Mouse (Mus musculus): ENCODE data around the gene Slc25a21. TPM values are rescaled to one million over a fixed set of nuclear protein-coding genes. Genes with fewer than 3 reads are reported as not detected.

The Slc25a21 gene
- polyA plus RNA-seq, 1 experiment from 2014 or later, result 1.2 TPM

GRCm38 (mm10) chr12:57201901-57202300, 4.6 kb upstream of the Slc25a21 start:
- ATAC-seq (ENCODE audit: low FRiP score, low TSS enrichment) (no peak), DNase-seq (ENCODE audit: low spot score) (no peak)
- H3K9me3 ChIP-seq (ENCODE audit: control insufficient read depth, low read length), result no peaks in the 10 kb centered on the region
- no peak for TF ChIP-seq CTCF (IDR thresholded peaks at IDR 0.05; ENCODE audit: low read depth)
- H3K9ac ChIP-seq (ENCODE audit: low read length), result no peak overlapping the region
- no peaks in the 10 kb centered on the region for H3K27me3 ChIP-seq (ENCODE audit: control insufficient read depth, insufficient read depth, low read length)
- no peak overlapping the region for H3K27ac ChIP-seq (replicated peaks)
- WGBS, result 92% methylated on average over 3 of the region's 3 CpGs
- no peak overlapping the region for H3K4me2 ChIP-seq (replicated peaks; ENCODE audit: low read depth)
- no peaks in the 10 kb centered on the region for H3K4me1 ChIP-seq (replicated peaks; ENCODE audit: control insufficient read depth, insufficient read depth)
- H3K4me3 ChIP-seq (ENCODE audit: low read depth, low read length), result no peak overlapping the region
- no peaks in the 10 kb centered on the region for H3K36me3 ChIP-seq (ENCODE audit: control insufficient read depth, insufficient read depth, low read length)

DNA sequence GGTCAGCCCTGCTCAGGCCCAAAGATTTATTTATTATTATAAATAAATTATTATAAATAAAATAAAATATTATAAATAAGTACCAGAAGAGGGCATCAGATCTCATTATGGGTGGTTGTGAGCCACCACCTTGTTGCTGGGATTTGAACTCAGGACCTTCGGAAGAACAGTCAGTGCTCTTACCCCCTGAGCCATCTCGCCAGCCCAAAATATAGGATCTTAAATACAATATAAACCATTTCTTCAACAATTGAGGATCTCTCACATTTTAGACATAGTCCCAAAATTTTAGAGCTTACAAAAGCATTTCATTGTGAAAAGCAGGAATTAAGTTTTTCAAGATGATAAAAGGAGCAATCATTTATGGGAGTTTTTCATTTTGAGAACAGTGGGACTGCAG, 2.2 kb upstream of the Slc25a21 start:
- DNase-seq (ENCODE audit: low spot score), result no peak
- H3K36me3 ChIP-seq (ENCODE audit: control insufficient read depth, insufficient read depth, low read length), result no peaks in the 10 kb centered on the region
- no peak for ATAC-seq (ENCODE audit: low FRiP score, low TSS enrichment)
- no peaks in the 10 kb centered on the region for H3K27me3 ChIP-seq (ENCODE audit: control insufficient read depth, insufficient read depth, low read length)
- WGBS, result 96% methylated on average over 2 of the region's 2 CpGs
- no peaks in the 10 kb centered on the region for H3K4me1 ChIP-seq (replicated peaks; ENCODE audit: control insufficient read depth, insufficient read depth)
- no peak for TF ChIP-seq CTCF (IDR thresholded peaks at IDR 0.05; ENCODE audit: low read depth)
- no peak for TF ChIP-seq EP300 (optimal IDR thresholded peaks at IDR 0.05)
- H3K9ac ChIP-seq (ENCODE audit: low read length), result no peak overlapping the region
- H3K4me3 ChIP-seq (ENCODE audit: low read depth, low read length), result no peak overlapping the region
- no peaks in the 10 kb centered on the region for H3K9me3 ChIP-seq (ENCODE audit: control insufficient read depth, low read length)
- no peak overlapping the region for H3K27ac ChIP-seq (replicated peaks)
- no peak overlapping the region for H3K4me2 ChIP-seq (replicated peaks; ENCODE audit: low read depth)

GRCm38 (mm10) chr12:57198269-57198668, 997 bp upstream of the Slc25a21 start:
- Histone ChIP-seq H3K27me3 (ENCODE audit: control insufficient read depth, insufficient read depth, low read length) (no peaks in the 10 kb centered on the region), H3K9ac (ENCODE audit: low read length) (no peak overlapping the region), H3K4me3 (ENCODE audit: low read depth, low read length) (no peak overlapping the region), H3K4me2 (replicated peaks; ENCODE audit: low read depth) (no peak overlapping the region), H3K36me3 (ENCODE audit: control insufficient read depth, insufficient read depth, low read length) (no peaks in the 10 kb centered on the region), H3K27ac (replicated peaks) (no peak overlapping the region), H3K4me1 (replicated peaks; ENCODE audit: control insufficient read depth, insufficient read depth) (no peaks in the 10 kb centered on the region), H3K9me3 (ENCODE audit: control insufficient read depth, low read length) (no peaks in the 10 kb centered on the region)
- DNase-seq (ENCODE audit: low spot score) (no peak), ATAC-seq (ENCODE audit: low FRiP score, low TSS enrichment) (no peak)
- TF ChIP-seq EP300 (optimal IDR thresholded peaks at IDR 0.05) (no peak), CTCF (IDR thresholded peaks at IDR 0.05; ENCODE audit: low read depth) (no peak)

GRCm38 (mm10) chr12:57196608-57197362, 487 bp downstream of the Slc25a21 start:
- DNase-seq (ENCODE audit: low spot score), result peak; percentile 53
- no peaks in the 10 kb centered on the region for H3K27me3 ChIP-seq (ENCODE audit: control insufficient read depth, insufficient read depth, low read length)
- ATAC-seq (ENCODE audit: low FRiP score, low TSS enrichment), result peak; percentile 63
- no peaks in the 10 kb centered on the region for H3K4me1 ChIP-seq (replicated peaks; ENCODE audit: control insufficient read depth, insufficient read depth)
- peak overlapping the region; percentile 48 for H3K4me3 ChIP-seq (ENCODE audit: low read depth, low read length)
- 3% methylated on average over 59 of the region's 59 CpGs for WGBS
- H3K36me3 ChIP-seq (ENCODE audit: control insufficient read depth, insufficient read depth, low read length), result no peaks in the 10 kb centered on the region
- TF ChIP-seq CTCF (IDR thresholded peaks at IDR 0.05; ENCODE audit: low read depth), result no peak
- TF ChIP-seq EP300 (optimal IDR thresholded peaks at IDR 0.05), result no peak
- H3K4me2 ChIP-seq (replicated peaks; ENCODE audit: low read depth), result peak overlapping the region; percentile 96
- H3K9me3 ChIP-seq (ENCODE audit: control insufficient read depth, low read length), result no peaks in the 10 kb centered on the region
- peak overlapping the region; percentile 60 for H3K9ac ChIP-seq (ENCODE audit: low read length)
- H3K27ac ChIP-seq (replicated peaks), result no peak overlapping the region

GRCm38 (mm10) chr12:57196286-57196607, 1.0 kb downstream of the Slc25a21 start:
- Histone ChIP-seq H3K9ac (ENCODE audit: low read length) (peak overlapping the region; percentile 60), H3K9me3 (ENCODE audit: control insufficient read depth, low read length) (no peaks in the 10 kb centered on the region), H3K4me1 (replicated peaks; ENCODE audit: control insufficient read depth, insufficient read depth) (no peaks in the 10 kb centered on the region), H3K27ac (replicated peaks) (no peak overlapping the region), H3K4me3 (ENCODE audit: low read depth, low read length) (peak overlapping the region; percentile 48), H3K4me2 (replicated peaks; ENCODE audit: low read depth) (peak overlapping the region; percentile 96), H3K27me3 (ENCODE audit: control insufficient read depth, insufficient read depth, low read length) (no peaks in the 10 kb centered on the region), H3K36me3 (ENCODE audit: control insufficient read depth, insufficient read depth, low read length) (no peaks in the 10 kb centered on the region)
- TF ChIP-seq CTCF (IDR thresholded peaks at IDR 0.05; ENCODE audit: low read depth), result no peak
- no peak for TF ChIP-seq EP300 (optimal IDR thresholded peaks at IDR 0.05)
- DNase-seq (ENCODE audit: low spot score), result no peak
- ATAC-seq (ENCODE audit: low FRiP score, low TSS enrichment), result no peak
- WGBS, result 14% methylated on average over 8 of the region's 8 CpGs

- ATAC-seq (ENCODE audit: low FRiP score, low TSS enrichment) (no peak), DNase-seq (ENCODE audit: low spot score) (no peak)
- Histone ChIP-seq H3K9ac (ENCODE audit: low read length) (no peak overlapping the region), H3K27ac (replicated peaks) (no peak overlapping the region), H3K4me3 (ENCODE audit: low read depth, low read length) (no peak overlapping the region), H3K36me3 (ENCODE audit: control insufficient read depth, insufficient read depth, low read length) (no peaks in the 10 kb centered on the region), H3K4me2 (replicated peaks; ENCODE audit: low read depth) (no peak overlapping the region), H3K9me3 (ENCODE audit: control insufficient read depth, low read length) (no peaks in the 10 kb centered on the region), H3K27me3 (ENCODE audit: control insufficient read depth, insufficient read depth, low read length) (no peaks in the 10 kb centered on the region), H3K4me1 (replicated peaks; ENCODE audit: control insufficient read depth, insufficient read depth) (no peaks in the 10 kb centered on the region)
- no peak for TF ChIP-seq EP300 (optimal IDR thresholded peaks at IDR 0.05)
- peak; percentile 69 for TF ChIP-seq CTCF (IDR thresholded peaks at IDR 0.05; ENCODE audit: low read depth)
- WGBS, result 20% methylated on average over 3 of the region's 3 CpGs
Measured at GRCm38 (mm10) chr12:57194609-57195008, 2.7 kb downstream of the Slc25a21 start.
